Mouse (Mus musculus) c-Kit-positive CD71-negative TER-119-negative erythroid progenitor cells, embryonic 14.5 days (primary cell): ENCODE data around the gene Reps2.

ENCODE experiments used
- DNase-seq: peaks from one replicate; pipeline ENCODE4 v3.0.0-alpha.2; 2013; ENCODE audit warnings: low read depth

The Reps2 gene

DNA sequence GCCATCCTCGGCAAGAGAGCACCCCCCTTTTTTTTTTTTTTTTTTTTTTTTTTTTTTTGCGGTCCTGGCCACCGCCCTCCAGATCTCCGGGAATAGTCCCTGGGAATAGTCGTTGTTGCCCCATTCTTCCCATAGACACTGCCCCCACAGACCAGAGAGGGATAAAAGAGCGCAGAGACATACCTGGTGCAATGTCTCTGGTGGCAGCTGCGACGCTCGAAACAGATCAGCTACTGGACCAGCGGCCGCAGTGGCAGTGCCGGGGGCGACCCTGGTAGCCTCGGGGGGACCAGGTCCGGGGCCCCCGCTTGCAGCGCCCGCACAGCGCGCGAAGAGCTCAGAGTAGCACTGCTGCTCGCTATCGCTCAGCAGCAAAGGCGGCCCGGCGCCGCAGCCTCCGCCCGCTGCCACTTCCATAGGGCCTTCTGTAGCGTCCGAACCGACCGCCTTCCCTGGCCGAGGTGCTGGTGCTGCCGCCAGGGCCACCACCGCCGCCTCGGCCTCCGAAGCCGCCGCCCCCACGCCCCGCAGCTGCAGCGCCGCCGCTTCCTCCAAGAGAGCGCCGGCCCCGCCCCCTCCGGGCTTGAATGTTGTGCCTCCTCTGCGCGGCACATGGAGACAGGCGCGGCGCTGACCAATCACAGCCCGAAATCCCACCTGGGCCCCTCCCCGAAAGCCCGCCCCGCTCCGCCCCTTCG lies at the start of gene Reps2:
Gene Reps2 (minus strand): TSS at position 559 of the 698 bp plus-strand sequence.
- DNase-seq: peak; percentile 53

DNA sequence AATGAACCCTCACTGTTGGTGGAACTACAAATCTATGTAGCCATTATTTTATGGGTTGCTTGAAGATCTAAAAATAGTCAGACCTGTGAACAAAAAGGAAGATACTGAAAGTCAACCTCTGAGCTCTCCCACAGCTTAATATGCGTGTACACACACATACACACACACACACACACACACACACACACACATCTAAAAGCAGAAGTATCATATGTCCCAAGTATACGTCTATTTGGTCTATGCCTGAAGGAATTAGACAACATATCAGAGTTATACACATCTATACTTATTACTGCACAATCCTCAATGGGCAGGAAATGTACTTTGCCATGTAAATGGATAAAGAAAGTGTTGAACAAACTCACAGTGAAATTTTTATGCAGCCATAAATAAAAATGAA lies 47.8 kb upstream of the Reps2 start:
- DNase-seq: no peak

DNA sequence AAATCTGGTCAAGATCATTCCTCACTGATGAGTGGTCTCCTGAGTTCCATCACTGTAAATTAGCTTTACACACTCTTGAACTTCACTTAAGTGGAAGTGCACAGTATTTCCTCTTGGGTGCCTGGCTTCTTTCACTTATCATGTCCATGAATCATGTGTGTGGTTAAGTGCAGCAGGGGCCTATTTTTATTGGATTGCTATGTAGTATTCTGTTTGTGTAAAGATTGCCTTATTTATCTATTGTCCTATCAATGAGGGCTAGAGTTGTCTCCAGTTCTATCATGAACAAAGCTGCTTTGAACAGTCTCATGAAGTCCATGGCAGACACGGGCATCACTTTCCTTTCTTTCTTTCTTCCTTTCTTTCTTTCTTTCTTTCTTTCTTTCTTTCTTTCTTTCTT lies 41.9 kb upstream of the Reps2 start:
- DNase-seq: no peak

DNA sequence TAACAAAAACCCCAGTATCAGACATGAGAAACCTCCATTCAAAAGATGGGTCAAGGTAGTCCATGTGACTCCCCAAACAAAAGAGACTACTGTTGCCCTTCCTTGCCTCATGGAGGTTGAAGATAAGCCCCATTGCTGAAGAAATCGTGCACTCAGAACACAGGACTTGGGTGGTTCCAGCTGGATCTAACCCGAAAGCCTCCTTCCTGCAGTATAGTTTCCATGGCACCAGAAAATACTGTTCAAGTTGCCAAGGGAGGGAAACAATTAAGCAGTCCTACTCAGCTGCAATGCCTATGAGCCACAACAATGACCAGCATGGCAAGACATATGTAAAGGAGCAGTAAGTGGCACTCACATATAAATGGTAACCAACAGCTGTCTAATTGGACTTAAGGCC lies 36.1 kb upstream of the Reps2 start:
- no peak for DNase-seq

DNA sequence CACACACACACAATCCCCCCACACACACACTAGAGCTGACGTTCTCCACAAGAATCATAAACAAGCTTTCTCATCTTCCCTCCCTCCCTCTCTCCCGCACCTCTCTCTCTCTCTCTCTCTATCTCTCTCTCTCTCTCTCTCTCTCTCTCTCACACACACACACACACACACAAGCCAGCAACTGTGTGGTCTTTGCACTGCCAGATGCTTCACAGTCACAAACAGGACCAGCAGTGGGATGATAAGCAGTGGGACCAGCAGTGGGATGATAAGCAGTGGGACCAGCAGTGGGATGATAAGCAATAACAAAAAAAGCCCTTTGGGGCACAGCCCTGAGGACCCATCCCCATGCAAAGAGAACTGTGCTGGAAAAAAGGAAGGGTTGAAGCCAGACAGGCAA lies 35.4 kb upstream of the Reps2 start:
- DNase-seq: no peak

DNA sequence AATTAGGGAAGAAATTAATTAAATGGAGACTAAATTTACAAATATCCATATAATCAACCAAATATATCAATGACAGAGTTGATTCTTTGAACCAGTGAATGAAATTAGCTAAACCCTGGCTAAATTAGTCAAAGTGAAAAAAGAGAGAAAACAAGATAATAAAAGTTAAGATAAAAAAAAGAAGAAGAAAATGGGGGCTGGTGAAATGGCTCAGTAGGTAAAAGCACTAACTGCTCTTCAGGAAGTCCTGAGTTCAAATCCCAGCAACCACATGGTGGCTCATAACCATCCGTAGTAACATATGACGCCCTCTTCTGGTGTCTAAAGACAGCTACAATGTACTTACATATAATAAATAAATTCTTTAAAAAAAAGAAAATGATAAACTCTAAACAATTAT lies 22.7 kb upstream of the Reps2 start:
- no peak for DNase-seq

DNA sequence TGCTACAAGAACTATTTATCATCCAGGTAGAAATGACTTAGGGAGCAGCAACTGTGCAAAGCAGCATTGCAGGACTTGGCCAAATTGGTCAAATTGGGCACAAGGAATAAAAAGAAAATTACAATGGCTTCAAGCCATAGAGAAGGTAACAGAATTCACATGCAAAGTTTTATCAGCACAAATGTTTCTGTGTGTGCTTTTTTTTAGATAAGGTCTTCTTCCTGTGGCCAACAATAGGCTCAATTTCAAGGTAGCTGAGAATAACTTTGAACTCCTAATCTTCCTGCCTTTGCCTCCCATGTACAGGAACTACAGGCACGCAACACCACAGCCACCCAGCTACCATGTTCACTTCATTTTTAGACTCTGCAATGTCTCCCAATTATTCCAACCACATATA lies 16.7 kb upstream of the Reps2 start:
- DNase-seq: no peak

DNA sequence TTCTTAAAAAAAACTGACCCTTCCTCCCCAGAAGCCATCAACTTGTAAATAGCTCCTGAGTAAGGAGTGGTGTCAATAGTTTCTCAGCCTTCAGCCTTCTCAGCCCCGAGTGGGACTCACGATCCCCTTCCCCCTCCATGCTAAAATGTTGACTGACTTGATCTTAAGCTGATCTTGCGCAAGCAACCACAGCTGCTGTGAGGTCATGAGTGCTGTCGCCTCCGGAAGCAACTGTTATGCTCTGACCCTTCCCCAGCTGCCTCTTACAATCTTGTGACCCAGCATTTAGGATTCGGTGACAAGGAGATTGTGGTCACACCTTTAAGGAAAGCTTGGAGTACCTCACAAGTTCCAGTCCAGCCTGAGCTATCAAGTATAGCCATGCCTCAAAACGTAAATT lies 10.1 kb upstream of the Reps2 start:
- DNase-seq: no peak

DNA sequence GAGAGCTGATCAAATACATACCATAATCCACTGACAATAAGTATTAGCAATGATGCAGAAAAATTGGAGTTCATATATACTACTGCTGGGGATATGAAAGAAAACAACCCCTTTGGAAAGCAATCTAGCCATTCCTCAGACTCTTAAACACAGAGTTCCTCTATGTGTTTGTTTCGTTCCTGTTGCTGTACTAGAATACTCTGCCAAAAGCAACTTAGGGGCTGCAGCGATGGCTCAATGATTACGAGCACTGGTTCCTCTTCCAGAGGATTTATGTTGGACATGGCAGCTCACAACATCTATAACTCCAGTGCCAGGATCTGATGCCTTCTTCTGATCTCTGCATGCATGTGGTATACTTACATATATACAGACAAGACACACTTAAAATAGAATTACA lies 9.0 kb upstream of the Reps2 start:
- no peak for DNase-seq

DNA sequence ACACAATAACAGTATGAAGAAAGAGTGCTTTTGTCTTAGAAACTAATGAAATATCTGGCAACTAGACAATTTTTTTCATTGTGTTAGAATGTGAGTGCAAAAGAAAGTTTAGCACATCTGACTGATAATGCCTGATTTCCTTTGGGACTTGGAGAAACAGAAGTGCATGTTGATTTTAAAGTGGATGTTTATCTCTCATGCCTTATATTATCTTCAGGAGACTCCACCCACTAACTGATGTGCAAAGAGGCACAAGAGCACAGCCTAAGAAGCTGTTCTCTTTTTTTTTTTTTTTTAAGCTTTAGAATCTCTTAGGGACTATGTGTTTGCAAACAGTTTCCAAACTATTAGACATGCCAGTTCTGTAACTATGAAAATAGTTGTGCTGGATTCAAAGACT lies 7.7 kb upstream of the Reps2 start:
- no peak for DNase-seq

DNA sequence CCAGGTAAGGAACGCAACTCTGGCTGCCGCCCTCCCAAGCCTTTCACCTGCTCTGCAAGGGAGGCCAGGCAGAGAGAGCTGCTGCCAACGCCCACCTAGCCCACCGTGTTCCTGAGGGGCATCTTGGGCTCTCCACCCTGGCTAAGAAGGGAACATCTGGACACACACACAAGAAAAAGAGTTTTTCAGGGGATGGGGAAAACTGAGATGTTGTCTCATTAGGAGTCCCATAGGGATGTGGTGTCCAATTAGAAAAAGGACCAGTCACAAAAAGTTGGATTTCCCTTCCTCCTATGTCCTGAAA lies 292 bp upstream of the Reps2 start:
- DNase-seq: no peak

DNA sequence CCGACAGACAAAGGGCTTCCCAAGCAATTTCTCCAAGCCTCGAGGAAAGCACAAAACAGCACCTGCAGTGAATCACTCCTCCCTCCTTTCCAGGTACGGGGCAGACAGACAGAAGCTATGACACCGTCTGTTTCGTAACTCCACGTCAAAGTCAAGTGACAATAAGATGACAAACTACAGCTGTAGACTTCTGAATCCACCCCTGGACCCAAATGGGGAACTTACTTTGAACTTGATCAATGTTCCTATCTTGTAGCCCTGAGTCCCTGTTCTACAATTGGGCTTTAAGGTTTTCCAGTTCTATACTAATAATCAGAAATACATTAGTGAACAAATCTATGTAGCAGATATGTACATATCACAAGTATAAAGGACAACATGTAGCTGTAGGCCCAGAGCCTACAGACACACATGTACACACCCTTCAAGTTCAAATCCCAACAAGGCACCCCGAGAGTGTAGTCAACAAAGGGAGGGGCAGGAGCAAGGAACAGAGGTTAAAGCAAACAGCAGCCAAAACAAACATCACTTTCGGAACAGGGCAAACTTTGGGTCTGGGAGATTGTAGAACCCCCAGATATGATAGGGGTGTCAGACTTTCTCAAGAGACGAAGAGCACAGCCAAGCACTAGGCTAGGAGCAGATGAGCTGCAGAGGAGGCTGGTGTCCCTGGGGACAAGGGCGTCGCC lies 903 bp downstream of the Reps2 start:
- no peak for DNase-seq

DNA sequence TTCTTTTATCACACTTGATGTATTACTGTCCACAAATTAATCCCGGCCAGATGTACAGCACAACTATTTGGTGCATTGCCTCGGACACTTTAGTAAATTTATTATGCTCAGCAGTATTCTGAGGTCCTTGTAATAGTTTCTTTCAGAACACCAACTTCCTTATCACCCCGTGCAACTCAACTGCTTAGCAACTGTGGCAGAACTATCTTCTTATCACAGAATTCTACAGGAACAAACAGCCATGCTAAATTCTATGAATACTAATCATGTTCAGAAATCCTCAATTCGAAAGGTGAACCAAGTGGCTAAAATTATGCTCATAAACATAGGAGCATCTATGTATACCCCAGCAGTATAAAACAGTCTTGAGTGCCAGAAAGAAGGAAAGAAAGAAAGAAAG lies 1.7 kb downstream of the Reps2 start:
- no peak for DNase-seq

DNA sequence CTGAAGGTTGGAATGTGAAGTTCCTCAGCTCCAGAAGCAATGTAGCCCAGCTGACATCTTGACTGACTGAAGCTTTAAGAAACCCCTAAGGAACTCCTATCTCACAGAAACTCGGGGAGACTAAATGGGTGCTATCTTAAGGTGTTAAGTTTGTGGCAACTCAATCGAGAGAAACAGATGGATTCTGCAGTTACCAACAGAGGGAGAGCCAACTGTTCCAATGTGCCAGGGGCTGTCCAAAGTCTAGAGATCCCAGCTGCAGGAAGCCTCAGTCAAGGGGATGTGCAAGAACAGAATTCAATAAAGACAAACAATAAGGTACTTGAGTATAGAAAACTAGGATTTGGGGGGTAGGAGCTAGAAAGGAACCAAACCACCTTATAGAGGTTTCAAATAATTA lies 8.3 kb downstream of the Reps2 start:
- DNase-seq: no peak

DNA sequence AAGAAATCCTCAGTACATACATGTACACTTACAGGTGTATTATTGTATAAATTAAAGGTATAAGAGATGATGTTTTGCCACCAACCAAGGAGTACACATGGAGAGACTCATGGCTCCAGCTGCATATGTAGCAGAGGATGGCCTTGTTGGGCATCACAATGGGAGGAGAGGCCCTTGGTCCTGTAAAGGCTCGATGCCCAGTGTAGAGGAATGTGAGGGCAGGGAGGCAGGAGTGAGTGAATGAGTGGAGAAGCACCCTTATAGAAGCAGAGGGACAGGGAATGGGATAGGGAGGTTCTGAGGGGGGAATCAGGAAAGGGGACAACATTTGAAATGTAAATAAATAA lies 21.4 kb downstream of the Reps2 start:
- DNase-seq: no peak

DNA sequence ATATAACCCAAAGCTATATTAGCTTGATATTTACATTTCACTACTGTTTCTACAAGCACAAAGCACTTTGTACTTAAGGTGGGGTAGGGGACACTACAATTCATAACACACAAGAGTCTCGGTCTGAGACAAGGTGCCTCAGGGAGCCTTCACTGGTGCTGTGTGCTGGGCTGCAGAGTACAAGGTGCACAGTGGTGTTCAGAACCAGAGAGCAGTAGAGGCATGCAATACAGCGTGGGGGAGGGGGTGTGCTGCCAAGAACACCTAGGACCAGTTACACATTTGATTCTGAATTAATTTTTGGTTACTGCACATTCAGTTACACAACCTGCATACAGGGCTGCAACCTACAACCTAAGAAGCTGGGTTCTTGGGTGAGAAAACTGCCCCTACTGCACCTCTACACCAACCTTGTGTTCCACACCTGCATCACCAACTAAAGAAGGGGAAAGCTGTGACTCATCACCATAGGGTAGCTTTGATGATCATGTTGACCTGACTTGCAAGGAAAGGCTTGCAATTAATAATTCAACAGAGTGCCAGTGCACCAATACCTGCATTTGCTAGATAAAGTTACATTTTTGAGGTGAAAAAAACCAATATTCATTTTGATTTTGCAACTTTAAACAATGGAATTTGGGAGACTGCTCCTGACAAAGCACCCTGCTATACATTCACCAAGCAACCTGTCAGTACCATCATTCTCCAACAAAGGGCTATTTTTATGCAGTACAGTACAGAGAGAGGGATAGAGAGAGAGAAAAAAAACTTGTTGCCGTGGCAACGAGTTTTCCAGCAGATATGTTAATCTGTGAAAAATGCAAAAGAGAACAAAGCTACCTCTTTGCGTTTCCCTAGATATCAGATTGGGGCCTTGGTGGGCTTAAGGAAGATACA lies 22.0 kb downstream of the Reps2 start:
- no peak for DNase-seq

DNA sequence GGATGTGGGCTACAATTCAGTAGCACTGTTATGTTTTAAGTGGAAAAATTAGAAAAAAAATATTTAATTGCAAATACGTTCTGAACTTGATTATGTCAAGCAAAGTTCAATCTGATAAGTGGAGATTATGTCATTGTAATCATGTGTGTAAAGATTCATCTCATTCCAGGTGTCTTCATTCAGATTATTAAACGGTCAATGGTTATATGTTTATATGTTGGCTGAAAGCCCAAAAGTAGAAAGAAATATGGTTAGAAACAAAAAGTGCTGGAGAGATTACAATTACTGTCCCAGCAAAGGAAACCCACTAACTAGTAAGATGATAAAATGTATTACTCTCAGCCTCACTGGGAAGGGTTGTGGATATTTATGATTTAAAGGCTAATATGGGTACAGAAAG lies 23.7 kb downstream of the Reps2 start:
- no peak for DNase-seq

DNA sequence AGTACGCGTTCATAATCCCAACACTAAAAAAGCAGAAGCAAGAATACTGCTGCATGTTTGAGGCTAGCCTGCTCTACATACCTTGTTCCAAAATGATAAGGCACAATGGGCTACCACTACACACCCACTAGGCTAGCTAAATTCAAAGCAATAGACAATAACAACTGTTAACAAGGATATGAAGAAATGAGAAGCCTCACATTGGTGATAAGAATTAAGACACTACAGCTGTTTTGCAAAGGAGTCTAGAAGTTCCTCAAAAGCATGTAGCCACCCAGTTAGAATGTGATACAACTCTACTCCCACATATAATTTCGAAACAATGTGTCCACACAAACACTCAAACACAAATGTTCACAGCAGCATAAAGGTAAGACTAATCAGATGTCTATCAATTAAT lies 24.9 kb downstream of the Reps2 start:
- DNase-seq: no peak

DNA sequence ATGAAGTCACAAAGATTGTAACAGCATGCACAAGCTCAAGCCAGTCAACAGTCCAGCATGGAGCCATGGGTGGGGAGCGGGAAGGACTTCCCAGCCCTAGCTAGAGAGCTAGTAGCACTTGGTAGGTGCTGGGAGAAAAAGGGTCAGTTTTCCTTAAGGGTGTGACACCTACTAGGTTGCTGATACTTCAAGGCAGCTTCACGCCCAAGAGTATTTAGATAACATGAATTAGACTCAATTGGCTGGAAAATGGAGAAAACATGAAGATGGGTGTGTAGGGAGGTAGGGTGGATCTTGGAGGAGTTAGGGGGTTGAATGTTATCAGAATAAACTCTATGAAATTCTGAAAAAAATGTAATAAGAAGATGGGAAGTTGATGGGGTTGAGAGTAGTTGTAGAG lies 37.3 kb downstream of the Reps2 start:
- no peak for DNase-seq

DNA sequence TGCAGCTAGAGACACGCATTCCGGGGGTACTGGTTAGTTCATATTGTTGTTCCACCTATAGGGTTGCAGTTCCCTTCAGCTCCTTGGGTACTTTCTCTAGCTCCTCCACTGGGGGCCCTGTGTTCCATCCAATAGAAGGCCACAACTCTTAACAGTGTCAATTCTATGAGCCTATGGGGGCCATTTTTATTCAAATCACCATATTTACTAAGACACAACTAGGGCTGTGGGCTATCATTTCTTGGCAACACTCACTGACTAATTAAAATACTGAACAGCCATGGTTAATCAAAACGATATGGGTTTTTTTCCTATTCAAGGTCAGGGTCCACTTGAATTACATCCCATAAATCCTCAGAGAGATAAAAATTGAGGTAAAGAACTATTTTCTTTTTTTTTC lies 43.8 kb downstream of the Reps2 start:
- DNase-seq: no peak

DNA sequence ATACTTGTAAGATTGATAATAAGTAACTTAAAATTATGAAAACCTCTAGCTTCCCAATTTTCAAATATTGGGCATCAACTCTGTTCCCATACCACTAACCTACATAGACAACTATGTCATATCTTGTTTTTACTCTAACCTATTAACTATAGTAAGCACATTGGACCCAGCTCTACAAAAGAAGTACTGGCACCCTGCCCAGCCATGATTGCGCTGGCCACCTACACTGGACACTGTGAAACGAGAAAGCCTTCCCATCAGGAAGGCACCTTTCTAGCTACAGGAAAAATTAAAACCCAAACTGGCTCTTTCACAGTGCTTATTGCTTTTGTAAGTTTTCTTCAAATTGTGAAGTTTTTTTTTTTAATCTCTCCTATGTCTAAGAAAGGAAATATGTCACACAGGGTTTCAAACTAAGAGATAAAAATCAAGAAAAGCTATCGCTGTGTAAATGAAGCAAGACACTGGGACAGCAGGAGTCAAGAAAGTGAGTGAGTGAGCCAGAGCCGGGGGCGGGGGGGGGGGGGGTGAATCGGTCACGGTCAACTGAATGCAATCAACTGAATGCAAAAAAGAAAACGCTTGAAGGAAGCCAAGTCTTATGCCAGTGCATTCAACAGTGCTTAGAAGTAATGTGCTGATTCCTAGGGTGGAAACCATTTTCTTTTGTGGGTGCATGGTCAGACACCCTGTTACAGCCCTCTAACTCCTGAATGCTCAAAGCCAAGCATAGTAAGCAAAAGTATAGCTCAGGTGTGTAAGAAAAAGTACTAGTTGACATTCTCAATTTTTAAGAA lies 52.2 kb downstream of the Reps2 start:
- no peak for DNase-seq

DNA sequence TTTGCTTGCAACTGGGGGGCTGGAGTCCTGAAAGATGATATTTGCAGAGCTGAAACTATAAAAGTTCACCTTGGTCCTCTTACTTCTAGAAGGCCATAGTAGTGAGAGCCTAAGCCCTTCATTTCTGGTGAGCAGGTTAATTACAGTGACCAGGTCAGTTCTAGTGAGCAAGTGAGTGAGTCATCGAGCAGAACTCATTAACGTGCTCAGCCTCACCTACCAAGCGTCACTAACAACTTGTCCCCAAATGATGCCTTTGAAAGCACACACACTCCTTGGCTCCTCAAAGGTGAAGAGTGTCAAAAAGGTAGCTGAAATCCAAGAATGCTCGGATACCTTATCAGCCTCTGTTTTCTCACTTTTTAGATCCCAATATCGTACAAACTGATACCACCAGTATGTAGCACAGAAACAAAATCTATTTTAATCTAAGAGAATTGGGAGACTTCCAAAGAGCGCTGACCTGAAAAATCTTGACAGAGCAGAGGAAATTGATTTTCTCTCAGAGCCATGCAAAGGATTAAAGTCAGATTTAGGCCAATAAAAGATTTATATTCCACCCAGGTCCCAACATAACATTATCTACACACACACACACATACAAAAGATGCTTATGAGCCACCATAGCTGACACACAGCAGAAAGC lies 53.2 kb downstream of the Reps2 start:
- DNase-seq: no peak
